Mouse (Mus musculus) heart, postnatal 10 days (tissue): ENCODE results near the gene Bcam. TPM values are rescaled to one million over a fixed set of nuclear protein-coding genes. Genes with fewer than 3 reads are reported as not detected.

Experiments used
- total RNA-seq, 2 experiments: library from RNA; stranded (reverse); gene quantifications; 2 replicates each; pipeline ENCODE4 v1.2.3; 2021

The Bcam gene
- total RNA-seq, 2 experiments from 2014 or later = 299 to 317 TPM

Other genes with a start within 250 kb of the Bcam start
- gene Ppp1r37, start 207.9 kb downstream of the Bcam start, total RNA-seq = 10 to 100 TPM; 43.1 to 46.2 TPM
- gene Zfp296, start 193.7 kb downstream of the Bcam start, total RNA-seq = not detected
- gene Gemin7, start 193.4 kb downstream of the Bcam start, total RNA-seq = 10 to 100 TPM; 54.5 to 58.0 TPM
- 10 to 100 TPM; 24.1 to 29.5 TPM for gene Clasrp, start 166.5 kb downstream of the Bcam start, total RNA-seq
- gene Relb, start 141.6 kb downstream of the Bcam start, total RNA-seq = 10 to 100 TPM in 1 of 2 experiments, 1 to 10 TPM in 1; 9.4 to 12.0 TPM
- gene Clptm1, start 106.0 kb downstream of the Bcam start, total RNA-seq = 100 to 1,000 TPM in 1 of 2 experiments, 10 to 100 TPM in 1; 95.2 to 102 TPM
- gene Apoc2, start 93.1 kb downstream of the Bcam start, total RNA-seq = under 1 TPM in 1 of 2 experiments, not detected in 1; 0.60 TPM
- gene Gm44805, start 89.6 kb downstream of the Bcam start, total RNA-seq = not detected
- gene Apoc4, start 89.5 kb downstream of the Bcam start, total RNA-seq = not detected
- gene Apoc1, start 78.4 kb downstream of the Bcam start, total RNA-seq = 10 to 100 TPM in 1 of 2 experiments, 1 to 10 TPM in 1; 5.2 to 14.7 TPM
- 100 to 1,000 TPM; 268 to 276 TPM for gene Apoe, start 71.8 kb downstream of the Bcam start, total RNA-seq
- 100 to 1,000 TPM; 129 to 131 TPM for gene Tomm40, start 55.6 kb downstream of the Bcam start, total RNA-seq
- gene Nectin2, start 20.5 kb downstream of the Bcam start, total RNA-seq = 10 to 100 TPM; 43.1 to 45.2 TPM
- under 1 TPM in 1 of 2 experiments, not detected in 1; 0.50 TPM for gene Cblc, start 25.8 kb upstream of the Bcam start, total RNA-seq
- gene Bcl3, start 51.8 kb upstream of the Bcam start, total RNA-seq = 1 to 10 TPM; 5.6 to 5.7 TPM
- not detected for gene Gm19345, start 81.0 kb upstream of the Bcam start, total RNA-seq
- gene Ceacam16, start 90.3 kb upstream of the Bcam start, total RNA-seq = not detected
- not detected for gene Ceacam19, start 116.9 kb upstream of the Bcam start, total RNA-seq
- 10 to 100 TPM; 21.2 to 23.1 TPM for gene Pvr, start 150.1 kb upstream of the Bcam start, total RNA-seq
- 1 to 10 TPM; 1.4 to 3.6 TPM for gene Igsf23, start 179.7 kb upstream of the Bcam start, total RNA-seq
- gene Ceacam20, start 194.4 kb upstream of the Bcam start, total RNA-seq = not detected
- gene Nlrp9b, start 220.4 kb upstream of the Bcam start, total RNA-seq = not detected